Mouse (Mus musculus) ES-Bruce4 (cell line): ENCODE results near the gene Grid2.

ENCODE experiments used
- CTCF ChIP-seq: IDR thresholded peaks from one replicate; pipeline ENCODE4 v1.8.1; 2011; ENCODE audit warnings: low read depth, low read length
- EP300 ChIP-seq: IDR thresholded peaks from 2 replicates; pipeline ENCODE4 v1.6.1; 2011; ENCODE audit warnings: low read depth, low read length; ENCODE audit not compliant: insufficient read depth
- POLR2A ChIP-seq: IDR thresholded peaks from one replicate; pipeline ENCODE4 v1.8.1; 2011; ENCODE audit warnings: low read length; ENCODE audit not compliant: insufficient read depth

- no peak for TF ChIP-seq CTCF
- no peak for TF ChIP-seq POLR2A
- no peak for TF ChIP-seq EP300
These were observed 353.9 kb downstream of the Grid2 start for GRCm38 (mm10) chr6:63609570-63609969.
